Mouse (Mus musculus) v-Abl transformed pro-B cells (cell line): ENCODE measurements at regions not wholly inside any gene's neighbourhood (a gene's known extent, or its start where the extent isn't known, plus 50 kb on each side); places are given as distances from the start of the nearest gene placed in this dataset.

ENCODE experiments used
- in situ Hi-C, 2 experiments: fragments of 400-800 bp; cut with MboI; formaldehyde crosslinking; loops; one replicate each; pipeline ENCODE4 v1.15.1; 2025; ENCODE audit not compliant: unreplicated experiment in 2 of 2

DNA sequence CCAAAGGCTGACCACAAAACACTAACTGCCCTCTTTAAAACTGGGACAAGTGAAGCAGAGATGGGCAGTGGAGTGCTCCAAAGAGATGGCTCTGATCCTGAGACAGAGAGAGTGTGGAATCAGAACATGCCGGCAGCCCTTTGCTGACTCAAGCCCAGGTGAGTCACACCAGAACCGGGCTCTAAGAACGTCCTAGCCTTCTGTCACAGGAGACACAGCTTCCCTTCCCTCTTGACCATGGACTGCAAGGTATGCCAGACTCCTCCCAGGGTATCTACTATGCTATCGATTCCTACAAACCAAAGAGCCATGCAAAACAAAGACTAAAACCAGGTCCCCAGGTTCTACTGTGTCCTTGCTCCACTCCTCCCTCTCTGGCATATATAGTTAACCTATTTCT is 98.0 kb downstream of the Dhx15 start:
- in situ Hi-C loops = no loop called here

DNA sequence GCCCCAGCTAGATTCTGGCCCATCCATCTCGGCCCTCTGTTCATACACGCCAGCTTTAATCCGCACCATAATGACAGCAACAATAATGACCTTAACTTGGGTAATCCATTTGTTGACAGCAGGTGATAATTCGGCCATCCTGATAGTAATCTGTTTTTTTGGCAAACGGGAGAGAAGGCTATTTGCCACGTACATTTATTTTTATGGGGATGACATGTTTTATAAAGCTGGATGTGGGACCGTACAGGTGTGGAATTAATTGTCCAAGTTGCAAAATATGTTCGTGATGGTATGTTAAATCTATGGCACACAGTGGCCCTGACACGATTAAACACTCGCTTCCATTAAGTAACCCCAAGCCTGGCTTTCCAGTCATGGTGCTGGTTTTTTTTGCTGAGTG is 102.2 kb downstream of the Dhx15 start:
- in situ Hi-C loops = no loop called here

DNA sequence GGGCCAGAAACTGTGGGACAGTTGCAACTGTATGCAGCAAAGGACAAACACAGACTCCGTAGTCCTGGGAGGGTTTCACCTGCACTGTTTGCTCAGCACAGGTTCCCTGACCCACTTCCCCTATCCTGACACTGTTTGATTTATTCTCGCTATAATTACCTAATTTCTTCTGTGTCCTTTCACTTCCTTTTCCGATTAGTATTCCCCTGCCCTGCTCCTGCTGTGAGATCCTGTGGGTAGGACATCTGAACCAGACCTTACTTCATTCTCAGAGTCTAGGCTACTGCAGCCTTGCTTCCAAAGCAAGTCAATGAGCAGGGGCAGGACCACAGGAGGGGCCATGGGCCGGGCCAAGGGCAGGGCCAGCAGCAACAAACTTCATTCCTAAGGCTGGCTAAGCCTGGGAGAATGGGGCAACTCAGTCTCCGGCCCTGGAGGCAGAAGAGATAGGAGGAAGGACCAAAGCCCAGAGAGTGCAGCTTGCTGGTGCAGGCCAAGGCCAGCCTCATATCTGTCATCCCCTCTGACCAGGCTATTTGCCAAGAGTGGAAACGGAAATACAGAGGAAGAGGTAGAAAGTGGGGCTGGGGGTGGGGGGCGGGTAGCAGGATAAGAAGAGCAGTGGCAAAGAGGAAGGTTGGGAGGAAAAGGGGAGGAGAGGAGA is 103.4 kb downstream of the Dhx15 start:
- in situ Hi-C loops = no loop called here

DNA sequence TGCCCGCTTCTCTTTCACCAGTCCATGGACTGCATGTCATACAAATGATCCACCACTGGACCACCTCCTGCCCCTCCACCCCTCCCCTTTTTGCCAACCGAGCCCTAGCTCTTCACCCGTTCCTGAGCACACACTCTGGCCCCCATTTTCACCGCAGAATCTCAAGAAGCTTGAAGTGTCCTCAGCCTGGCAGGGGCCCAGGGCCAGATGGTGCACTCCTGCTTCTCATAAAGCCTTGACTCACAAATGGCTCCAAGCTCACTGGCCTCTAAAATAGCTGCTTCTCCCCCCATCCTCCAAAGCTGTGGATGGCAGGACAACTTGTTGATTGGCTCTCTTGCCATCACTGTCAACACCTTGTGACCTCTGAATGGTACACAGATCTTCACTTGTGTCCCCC is 110.0 kb downstream of the Dhx15 start:
- in situ Hi-C loops = no loop called here

- in situ Hi-C loops = no loop called here
These were observed 112.6 kb downstream of the Dhx15 start for GRCm38 (mm10) chr5:52077696-52078095.

DNA sequence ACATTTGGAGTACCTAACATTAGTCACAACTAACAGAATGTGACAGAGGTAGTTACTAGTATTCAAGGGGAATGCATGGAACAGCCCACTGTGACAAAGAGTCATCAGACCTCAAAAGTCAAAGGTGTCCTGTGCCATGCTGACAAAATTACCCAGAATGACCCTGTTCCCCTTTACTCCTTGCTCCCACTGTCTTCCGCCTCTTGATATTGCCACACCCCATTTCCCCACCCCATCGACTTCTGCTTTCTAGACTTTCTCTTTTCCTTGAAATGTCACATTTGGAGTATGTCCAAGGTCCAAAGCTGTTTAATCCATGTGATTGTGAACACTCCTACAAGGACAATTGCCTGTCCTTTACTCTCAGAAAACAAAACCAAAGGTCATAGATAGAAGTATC is 115.2 kb downstream of the Dhx15 start:
- in situ Hi-C loops = no loop called here

DNA sequence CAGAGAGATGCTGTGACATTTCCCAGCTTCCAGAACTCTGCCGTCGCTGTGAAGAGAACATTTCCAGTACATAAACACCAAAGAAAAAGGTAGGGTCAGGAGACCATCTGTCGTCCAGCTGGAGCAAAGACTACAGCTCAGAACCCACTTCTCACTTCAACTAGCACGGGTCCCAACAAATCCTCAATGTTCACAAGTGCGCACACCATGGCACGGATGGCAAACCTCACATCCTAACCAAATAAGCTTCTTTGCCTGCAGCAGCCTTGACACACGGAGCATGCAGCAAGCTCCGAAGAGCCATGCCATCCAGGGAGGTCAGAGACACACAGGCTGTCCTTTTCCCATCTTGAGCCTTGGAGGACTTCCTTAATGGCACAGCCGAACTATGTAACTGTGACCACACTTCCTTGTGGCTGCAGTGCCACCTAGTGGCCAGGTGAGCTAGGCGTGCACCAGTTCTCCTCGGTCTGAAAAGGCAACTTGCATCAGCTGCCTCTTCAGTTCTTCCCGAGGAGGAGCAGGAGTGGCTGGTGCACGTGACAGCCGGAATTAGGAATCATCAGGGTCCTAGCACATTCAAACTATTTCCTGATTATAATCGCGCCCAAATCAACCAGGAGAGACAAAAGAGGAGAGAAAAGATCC is 125.4 kb downstream of the Dhx15 start:
- in situ Hi-C loops = loop anchor here in 1 of 2 experiments (10.0 to 25.0 kb wide), 3 partner anchors 1303 to 1770 kb away; no protein-coding TSS in a partner anchor

GRCm38 (mm10) chr5:52062214-52062613 is 128.1 kb downstream of the Dhx15 start:
- in situ Hi-C loops = loop anchor here in 1 of 2 experiments (10.0 to 25.0 kb wide), 3 partner anchors 1300 to 1767 kb away; no protein-coding TSS in a partner anchor

GRCm38 (mm10) chr5:52061226-52061625 is 129.1 kb downstream of the Dhx15 start:
- in situ Hi-C loops = loop anchor here in 1 of 2 experiments (10.0 to 25.0 kb wide), 3 partner anchors 1299 to 1766 kb away; no protein-coding TSS in a partner anchor

DNA sequence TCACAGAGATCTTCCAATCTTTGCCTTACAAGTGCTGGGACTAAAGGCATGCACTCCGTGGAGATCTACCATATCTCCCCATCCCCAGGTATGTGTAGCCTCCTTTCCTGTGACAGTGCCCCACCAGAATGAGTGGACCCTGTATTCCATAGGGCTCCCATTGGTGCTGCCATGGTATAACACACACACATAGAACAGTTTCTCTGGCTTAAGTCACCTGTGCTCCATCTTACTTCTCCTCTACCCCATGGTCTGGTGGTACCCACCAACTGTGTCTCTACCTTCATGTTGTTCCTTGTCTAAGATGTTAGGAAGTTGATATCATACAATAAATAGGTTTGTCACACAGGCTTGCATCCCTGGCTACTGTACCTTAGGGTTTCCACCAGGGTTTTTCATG is 133.1 kb downstream of the Dhx15 start:
- in situ Hi-C loops = loop anchor here in 1 of 2 experiments (25.0 kb wide), 1 partner anchor 1295 kb away; no protein-coding TSS in a partner anchor

- in situ Hi-C loops = loop anchor here in 1 of 2 experiments (25.0 kb wide), 1 partner anchor 1290 kb away; no protein-coding TSS in a partner anchor
These were observed 138.2 kb downstream of the Dhx15 start for GRCm38 (mm10) chr5:52052072-52052465.

DNA sequence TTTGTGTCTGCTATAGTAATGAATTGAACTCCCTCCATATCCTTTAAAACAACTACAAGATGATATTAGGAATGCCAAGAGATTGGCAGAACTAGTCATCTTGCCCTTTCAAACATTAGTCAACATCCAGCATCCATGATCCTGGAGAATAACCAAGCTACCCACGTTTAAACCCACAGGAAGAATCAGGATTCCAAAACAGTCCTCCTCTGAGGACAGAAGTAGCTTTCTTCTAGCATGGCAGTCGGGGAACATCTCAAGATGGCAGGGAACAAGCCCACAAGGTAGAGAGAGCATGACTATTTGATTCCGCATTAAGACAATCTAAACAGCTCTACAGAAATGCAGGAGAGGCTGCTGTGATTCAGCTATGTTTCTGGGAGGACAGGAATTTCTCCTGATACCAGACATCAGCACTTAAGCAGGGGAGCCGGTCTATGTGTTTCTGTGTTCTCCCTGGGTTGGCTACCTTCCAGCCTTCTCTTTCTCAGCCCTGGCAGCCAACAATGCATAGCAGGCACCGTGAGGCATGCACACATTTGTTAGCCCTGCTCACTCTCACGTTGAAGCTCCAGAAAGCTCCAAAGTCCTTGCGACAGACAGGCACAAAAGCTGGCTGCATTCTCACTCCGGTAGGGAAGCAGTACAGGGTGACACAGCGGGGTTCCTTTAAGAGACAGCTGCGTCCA is 138.8 kb downstream of the Dhx15 start:
- in situ Hi-C loops = loop anchor here in 1 of 2 experiments (25.0 kb wide), 1 partner anchor 1289 kb away; no protein-coding TSS in a partner anchor

DNA sequence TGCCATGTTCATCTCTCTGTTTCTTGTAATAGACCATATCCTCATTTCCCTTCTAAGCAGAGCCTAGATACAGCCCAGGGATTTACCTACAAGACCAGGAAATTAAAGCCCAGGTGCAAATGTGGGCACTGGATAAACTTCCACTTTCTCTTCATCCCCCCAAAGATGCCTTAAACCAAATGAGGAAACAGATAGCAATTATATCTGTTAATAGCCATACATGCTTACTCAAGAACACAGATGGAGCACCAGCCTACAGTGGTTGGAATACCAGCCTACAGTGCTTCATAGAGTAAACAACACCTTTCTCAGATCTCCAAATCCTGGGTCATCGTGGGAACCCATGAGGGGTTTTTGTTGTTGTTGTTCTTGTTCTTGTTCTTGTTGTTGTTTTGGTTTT is 141.5 kb downstream of the Dhx15 start:
- in situ Hi-C loops = no loop called here

DNA sequence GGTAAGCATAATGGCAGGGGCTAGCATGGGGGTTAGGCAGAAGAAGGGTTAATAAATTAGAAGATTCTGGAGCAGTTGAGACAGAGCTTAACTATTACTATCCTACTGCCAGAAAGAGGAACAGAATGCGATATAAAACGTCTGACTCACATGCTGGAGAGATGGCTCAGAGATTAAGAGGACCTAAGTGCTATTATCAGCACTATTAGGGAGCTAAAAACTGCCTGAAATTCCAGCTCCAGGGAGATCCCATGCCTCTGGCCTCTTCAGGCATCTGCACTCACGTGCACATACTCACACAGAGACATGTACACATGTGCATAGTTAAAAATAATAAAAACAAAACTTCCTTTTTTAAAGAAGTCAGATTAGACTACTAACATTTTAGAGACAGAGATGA is 143.6 kb downstream of the Dhx15 start:
- in situ Hi-C loops = no loop called here

GRCm38 (mm10) chr5:52044101-52044500 is 146.2 kb downstream of the Dhx15 start:
- in situ Hi-C loops = no loop called here

- in situ Hi-C loops = no loop called here
These were observed 148.9 kb downstream of the Dhx15 start for GRCm38 (mm10) chr5:52041447-52041846.

- in situ Hi-C loops = no loop called here
These were observed 149.6 kb downstream of the Dhx15 start for GRCm38 (mm10) chr5:52040427-52041312.

DNA sequence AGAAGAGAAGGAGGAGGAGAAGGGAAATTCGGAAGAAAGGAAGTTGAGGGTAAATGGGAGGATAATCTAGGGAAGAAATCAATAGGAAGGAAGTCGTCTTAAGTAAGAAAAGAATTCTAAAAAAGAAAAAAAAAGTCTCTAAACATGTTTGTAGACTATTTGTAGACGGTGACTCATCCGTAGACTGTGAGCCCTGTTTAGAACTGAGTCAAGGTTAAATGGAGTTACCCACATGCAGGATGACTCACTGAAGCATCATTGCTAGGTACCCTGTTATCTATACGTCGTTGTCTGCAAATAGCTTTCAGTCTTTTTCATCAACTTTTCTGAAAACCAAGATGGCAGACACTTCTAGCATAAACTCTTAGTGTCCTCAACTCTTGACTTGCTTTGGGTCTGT is 155.0 kb downstream of the Dhx15 start:
- in situ Hi-C loops = no loop called here

DNA sequence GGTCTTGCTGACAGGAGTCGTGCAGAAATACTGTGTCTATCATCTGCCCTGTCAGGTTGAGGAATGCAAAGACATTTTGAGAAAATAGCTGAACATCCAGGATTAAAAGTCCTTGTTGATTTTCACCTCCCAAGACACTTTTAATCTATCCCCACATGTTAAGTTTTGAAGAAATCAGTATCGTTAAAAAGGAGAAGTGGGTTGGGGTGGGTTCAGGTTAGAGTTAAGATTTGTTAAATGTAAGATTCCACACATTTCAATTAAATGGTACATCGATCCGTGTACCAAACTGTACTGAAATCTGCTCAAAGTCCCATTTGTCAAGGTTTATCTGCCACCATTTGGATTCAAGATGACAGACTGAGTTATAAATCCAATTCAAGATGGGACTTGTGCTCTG is 162.8 kb downstream of the Dhx15 start:
- in situ Hi-C loops = no loop called here

DNA sequence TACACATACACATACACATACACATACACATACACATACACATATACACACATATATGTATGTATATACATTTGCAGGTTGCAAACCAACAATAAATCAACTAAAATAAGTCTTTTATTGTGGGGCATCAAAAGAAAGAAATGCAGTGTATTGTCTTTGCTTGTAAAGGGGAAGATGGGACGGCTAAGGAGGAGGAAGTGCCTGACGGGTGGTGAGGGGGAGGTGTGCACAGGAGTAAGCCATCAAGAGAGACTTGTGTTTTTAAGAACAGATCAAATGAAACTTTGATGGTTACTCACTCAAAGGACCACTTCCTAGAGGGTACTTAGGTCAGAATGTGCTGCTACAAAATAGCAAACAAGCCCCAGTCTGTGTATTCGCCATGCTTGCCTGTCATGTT is 164.2 kb downstream of the Dhx15 start:
- in situ Hi-C loops = no loop called here
